Mouse (Mus musculus) C2C12 (cell line): ENCODE data around the gene Vmn2r77.
"Not testable (repeated sequence)": the region's sequence is repeated elsewhere in the genome, so short reads cannot be mapped to it uniquely, and the experiment has no call there.

Source experiments
- CEBPB ChIP-seq: IDR thresholded peaks from one replicate; pipeline ENCODE4 v1.6.1; 2011; ENCODE audit warnings: low read depth, mild to moderate bottlenecking, control low read depth, moderate library complexity
- CTCF ChIP-seq: IDR thresholded peaks from one replicate; pipeline ENCODE4 v1.5.1; 2011; ENCODE audit not compliant: control insufficient read depth, insufficient read depth, insufficient read length
- FOSL1 ChIP-seq: IDR thresholded peaks from one replicate; pipeline ENCODE4 v1.8.0; 2011; ENCODE audit warnings: mild to moderate bottlenecking, low read length; ENCODE audit not compliant: poor library complexity, insufficient read depth, severe bottlenecking
- MAX ChIP-seq: IDR thresholded peaks from one replicate; pipeline ENCODE4 v1.6.1; 2011; ENCODE audit warnings: mild to moderate bottlenecking, control low read depth
- MYOD1 ChIP-seq: IDR thresholded peaks from one replicate; pipeline ENCODE4 v1.6.1; 2011; ENCODE audit warnings: low read depth; ENCODE audit not compliant: control insufficient read depth, insufficient read length
- MYOG ChIP-seq: IDR thresholded peaks from one replicate; pipeline ENCODE4 v1.6.1; 2011; ENCODE audit not compliant: control insufficient read depth, insufficient read length; ENCODE audit errors: extremely low read depth
- USF1 ChIP-seq: IDR thresholded peaks from one replicate; pipeline ENCODE4 v1.6.1; 2011; ENCODE audit warnings: low read depth, mild to moderate bottlenecking, control low read depth, moderate library complexity

DNA sequence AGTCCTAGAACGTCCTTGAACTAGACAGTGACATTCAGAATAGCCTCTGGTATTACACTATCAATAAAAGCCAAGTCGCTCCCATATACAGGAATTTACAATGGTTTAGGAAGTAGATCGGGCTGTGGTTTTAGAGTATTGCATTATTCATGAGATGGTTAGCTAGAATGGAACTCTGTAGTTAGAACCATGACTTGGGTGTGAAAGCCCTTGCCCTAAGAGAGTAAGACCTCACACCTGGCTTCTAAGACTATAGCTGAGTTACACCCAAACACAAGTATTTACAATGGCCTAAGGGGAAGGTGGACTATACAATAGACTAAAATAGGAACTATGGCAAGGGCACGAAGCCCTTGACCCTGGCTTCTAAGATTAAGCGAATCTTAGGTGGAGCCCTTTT lies 20.4 kb downstream of the Vmn2r77 start:
- not testable (repeated sequence) for TF ChIP-seq CTCF, FOSL1, USF1, MAX, MYOG, MYOD1, CEBPB
